In genomic region chr2:52997955-52998750, GRCm38 (mm10) we compare ENCODE assay signal across 11 mouse cellular contexts.
A peak's percentile ranks its signal among the peaks of the same experiment; 100 is the strongest.
DNase-seq lines count a peak whose midpoint lies in the region; ATAC-seq lines count a peak whose summit lies in the region.
"Had no signal": no experiment of that assay in that cellular context is flagged by ENCODE, and none has a peak within 500 bp of the region (broad histone marks: within the 10 kb centered on the region; RNA-seq: fewer than 3 reads in every experiment).

No protein-coding gene starts in this region.

- no peak overlapping the region for H3K27ac ChIP-seq in midbrain, embryonic 11.5 days (ENCODE audit: low read depth, low read length)
- no peak overlapping the region for H3K27ac ChIP-seq in midbrain, embryonic 15.5 days
- H3K27ac ChIP-seq: intestine, embryonic 15.5 days; left cerebral cortex, adult 2 months had no signal

- H3K9ac ChIP-seq in midbrain, embryonic 11.5 days (ENCODE audit: low read length), result no peak overlapping the region
- no peak overlapping the region for H3K9ac ChIP-seq in midbrain, embryonic 15.5 days
- H3K9ac ChIP-seq: intestine, embryonic 15.5 days had no signal

- H3K4me3 ChIP-seq in midbrain, embryonic 11.5 days (ENCODE audit: low read depth, low read length), result no peak overlapping the region
- no peak overlapping the region for H3K4me3 ChIP-seq in midbrain, embryonic 15.5 days
- H3K4me3 ChIP-seq: intestine, embryonic 15.5 days; left cerebral cortex, adult 2 months had no signal

- H3K36me3 ChIP-seq in midbrain, embryonic 11.5 days (ENCODE audit: control insufficient read depth, insufficient read depth, low read length), result no peaks in the 10 kb centered on the region
- no peaks in the 10 kb centered on the region for H3K36me3 ChIP-seq in midbrain, embryonic 15.5 days (replicated peaks)
- H3K36me3 ChIP-seq: intestine, embryonic 15.5 days had no signal

- no peaks in the 10 kb centered on the region for H3K9me3 ChIP-seq in midbrain, embryonic 11.5 days (ENCODE audit: control insufficient read depth, low read length)
- H3K9me3 ChIP-seq in midbrain, embryonic 15.5 days, result no peaks in the 10 kb centered on the region
- H3K9me3 ChIP-seq: intestine, embryonic 15.5 days had no signal

- H3K27me3 ChIP-seq in midbrain, embryonic 11.5 days (ENCODE audit: control insufficient read depth, insufficient read depth, low read length), result no peaks in the 10 kb centered on the region; the same call in 1 of the 2 replicates
- H3K27me3 ChIP-seq in midbrain, embryonic 15.5 days (replicated peaks), result no peaks in the 10 kb centered on the region
- H3K27me3 ChIP-seq: CH12.LX; intestine, embryonic 15.5 days had no signal

- peak; percentile 29; the same call in 1 of the 2 replicates for ATAC-seq in midbrain, embryonic 11.5 days (ENCODE audit: low FRiP score)
- ATAC-seq in midbrain, embryonic 15.5 days (replicated peaks), result no peak
- ATAC-seq: intestine, embryonic 15.5 days had no signal

- peaks cover 17% of the 10 kb centered on the region for H3K4me1 ChIP-seq in midbrain, embryonic 11.5 days (ENCODE audit: control insufficient read depth, insufficient read depth, low read length)
- H3K4me1 ChIP-seq in midbrain, embryonic 15.5 days, result peaks cover 16% of the 10 kb centered on the region
- H3K4me1 ChIP-seq: intestine, embryonic 15.5 days had no signal

- H3K4me2 ChIP-seq in midbrain, embryonic 11.5 days, result no peak overlapping the region
- no peak overlapping the region for H3K4me2 ChIP-seq in midbrain, embryonic 15.5 days
- H3K4me2 ChIP-seq: intestine, embryonic 15.5 days had no signal

- intact Hi-C loops in heart, postnatal 10 days (cut with DNase I), result no loop called here
- intact Hi-C loops in heart, postnatal 36 days (cut with DNase I), result loop anchor here (5.0 kb wide), 1 partner anchor 41 kb away; no protein-coding TSS in a partner anchor

- peak; percentile 98 for DNase-seq in heart, adult 11 months
- DNase-seq in heart, postnatal 10 days, result no peak
- peak; percentile 88 for DNase-seq in midbrain, embryonic 11.5 days (ENCODE audit: low spot score, missing footprints)
- DNase-seq in heart, postnatal 36 days, result peak; percentile 34 to 47
- peak; percentile 47 for DNase-seq in skeletal muscle tissue, adult 2 months (ENCODE audit: low read depth, low spot score)
- DNase-seq in ovary, adult 18-20 months (ENCODE audit: low spot score), result no peak
- DNase-seq in thymus, postnatal 0 days (ENCODE audit: low spot score), result no peak

- WGBS in midbrain, embryonic 11.5 days, result 29% methylated on average over 15 of the region's 15 CpGs
- WGBS in midbrain, embryonic 15.5 days, result 31% methylated on average over 15 of the region's 15 CpGs

Comparison
In these comparisons a context has a peak if more than half of its experiments do, and no peak if none do; other contexts are left out.
1. DNase-seq: peak in heart, adult 11 months (single experiment), midbrain, embryonic 11.5 days (single experiment), heart, postnatal 36 days (2 of 2) and skeletal muscle tissue, adult 2 months (single experiment); none in heart, postnatal 10 days (0 of 2), ovary, adult 18-20 months (single experiment) and thymus, postnatal 0 days (single experiment).